8 mouse cellular contexts compared by ENCODE assay signal in genomic region chrX:111462495-111462832, GRCm38 (mm10).
DNase-seq lines count a peak whose midpoint lies in the region; ATAC-seq and TF ChIP-seq lines count a peak whose summit lies in the region.

No protein-coding gene starts in this region.

- peak; percentile 48 for ATAC-seq in heart, embryonic 12.5 days (ENCODE audit: insufficient number of reproducible peaks, low FRiP score)
- no peak for ATAC-seq in kidney, postnatal 0 days (replicated peaks; ENCODE audit: low FRiP score, low read depth)
- peak; percentile 26; the same call in 1 of the 2 replicates for ATAC-seq in megakaryocyte-erythroid progenitor cell, adult 5-6 weeks (replicated peaks; ENCODE audit: low FRiP score, low TSS enrichment, poor library complexity, severe bottlenecking)

- 16% methylated on average over 21 of the region's 21 CpGs for WGBS in heart, embryonic 12.5 days
- WGBS in kidney, postnatal 0 days, result 19% methylated on average over 21 of the region's 21 CpGs

- H3K4me2 ChIP-seq in heart, embryonic 12.5 days, result peak overlapping the region; percentile 75
- H3K4me2 ChIP-seq in kidney, postnatal 0 days (ENCODE audit: low read length), result peak overlapping the region; percentile 66

- peak; percentile 12 for DNase-seq in right cerebral cortex, postnatal 14 days
- no peak for DNase-seq in right cerebral cortex, adult 18-20 months
- peak; percentile 61 for DNase-seq in embryo, embryonic 9.5 days (ENCODE audit: extremely low spot score)
- DNase-seq in kidney, postnatal 0 days (ENCODE audit: low spot score), result peak; percentile 1
- no peak for DNase-seq in Muller cell, postnatal 12 days (ENCODE audit: inconsistent ontology term)
- DNase-seq in adipocyte (ENCODE audit: low spot score), result no peak

- H3K36me3 ChIP-seq in heart, embryonic 12.5 days, result no peaks in the 10 kb centered on the region
- no peaks in the 10 kb centered on the region for H3K36me3 ChIP-seq in kidney, postnatal 0 days (ENCODE audit: insufficient read depth, low read length)

- H3K27me3 ChIP-seq in heart, embryonic 12.5 days (replicated peaks), result no peaks in the 10 kb centered on the region
- H3K27me3 ChIP-seq in kidney, postnatal 0 days (ENCODE audit: insufficient read depth, low read length), result no peaks in the 10 kb centered on the region

- no peak for TF ChIP-seq CTCF in kidney, postnatal 0 days (IDR thresholded peaks at IDR 0.05; ENCODE audit: low read depth)

- no peaks in the 10 kb centered on the region for H3K4me1 ChIP-seq in heart, embryonic 12.5 days (replicated peaks)
- no peaks in the 10 kb centered on the region for H3K4me1 ChIP-seq in kidney, postnatal 0 days (replicated peaks; ENCODE audit: insufficient read depth, low read length)

- H3K4me3 ChIP-seq in heart, embryonic 12.5 days, result peak overlapping the region; percentile 75
- H3K4me3 ChIP-seq in kidney, postnatal 0 days (replicated peaks; ENCODE audit: low read depth, low read length), result peak overlapping the region; percentile 43

- peak overlapping the region; percentile 66 for H3K27ac ChIP-seq in heart, embryonic 12.5 days (ENCODE audit: poor library complexity, severe bottlenecking)
- H3K27ac ChIP-seq in kidney, postnatal 0 days, result no peak overlapping the region

- H3K9me3 ChIP-seq in heart, embryonic 12.5 days (replicated peaks), result no peaks in the 10 kb centered on the region; the same call in 1 of the 2 replicates
- no peaks in the 10 kb centered on the region for H3K9me3 ChIP-seq in kidney, postnatal 0 days (replicated peaks; ENCODE audit: low read length)

- H3K9ac ChIP-seq in heart, embryonic 12.5 days, result peak overlapping the region; percentile 79
- peak overlapping the region; percentile 51 for H3K9ac ChIP-seq in kidney, postnatal 0 days (ENCODE audit: low read depth, low read length)

Comparison
In these comparisons a context has a peak if more than half of its experiments do, and no peak if none do; other contexts are left out.
1. DNase-seq: peak in right cerebral cortex, postnatal 14 days (single experiment), embryo, embryonic 9.5 days (single experiment) and kidney, postnatal 0 days (single experiment); none in right cerebral cortex, adult 18-20 months (single experiment), Muller cell, postnatal 12 days (single experiment) and adipocyte (single experiment).